Mouse (Mus musculus): ENCODE results near the gene Cacna2d1. TPM values are rescaled to one million over a fixed set of nuclear protein-coding genes. Genes with fewer than 3 reads are reported as not detected.

Cacna2d1 gene
- total and polyA plus RNA-seq, 3 experiments, result 0.08 to 0.13 TPM; not detected in 1

- no peak for DNase-seq (ENCODE audit: low read depth, low spot score)
- Histone ChIP-seq H3K36me3 (ENCODE audit: control insufficient read depth in 1 of 2, insufficient read depth in 2 of 2, low read length in 2 of 2) (no peaks in the 10 kb centered on the region), H3K4me1 (ENCODE audit: control insufficient read depth in 1 of 2, insufficient read depth in 2 of 2, low read length in 2 of 2) (no peaks in the 10 kb centered on the region), H3K4me3 (ENCODE audit: control insufficient read depth in 1 of 2, insufficient read depth in 1 of 2, low read depth in 2 of 2, low read length in 2 of 2) (no peak overlapping the region), H3K79me2 (ENCODE audit: control insufficient read depth, insufficient read depth, low read length, poor library complexity) (no peaks in the 10 kb centered on the region), H3K27me3 (ENCODE audit: control insufficient read depth in 1 of 2, insufficient read depth in 2 of 2, low read length in 2 of 2) (no peaks in the 10 kb centered on the region), H3K9ac (ENCODE audit: control insufficient read depth, low read depth, low read length, poor library complexity, severe bottlenecking) (no peak overlapping the region), H3K27ac (ENCODE audit: control insufficient read depth, low read depth, low read length) (no peak overlapping the region), H3K9me3 (replicated peaks; ENCODE audit: insufficient read depth, low read length) (no peaks in the 10 kb centered on the region)
- TF ChIP-seq TAL1 (IDR thresholded peaks at IDR 0.05; ENCODE audit: low read length), result no peak
- no peak for TF ChIP-seq EP300 (IDR thresholded peaks at IDR 0.05; ENCODE audit: low read depth in 1 of 2, low read length in 2 of 2)
- TF ChIP-seq TBP (IDR thresholded peaks at IDR 0.05; ENCODE audit: low read depth, low read length), result no peak
- no peak for TF ChIP-seq SMC3 (IDR thresholded peaks at IDR 0.05; ENCODE audit: low read depth, low read length)
- TF ChIP-seq USF2 (IDR thresholded peaks at IDR 0.05; ENCODE audit: borderline replicate concordance in 1 of 2, insufficient read depth in 1 of 2, low read depth in 1 of 2, low read length in 2 of 2), result no peak
- TF ChIP-seq MYC (IDR thresholded peaks at IDR 0.05; ENCODE audit: low read depth, low read length), result no peak
- TF ChIP-seq ZMIZ1 (IDR thresholded peaks at IDR 0.05; ENCODE audit: low read depth, low read length), result no peak
- no peak for TF ChIP-seq MEF2A (IDR thresholded peaks at IDR 0.05; ENCODE audit: extremely low read depth, insufficient replicate concordance, low read depth, low read length, poor library complexity, severe bottlenecking)
- no peak for TF ChIP-seq KAT2A (conservative IDR thresholded peaks at IDR 0.05; ENCODE audit: low read depth, low read length)
- no peak for TF ChIP-seq ZKSCAN1 (IDR thresholded peaks at IDR 0.05; ENCODE audit: low read depth, low read length)
- TF ChIP-seq MYB (IDR thresholded peaks at IDR 0.05; ENCODE audit: low read depth, low read length), result no peak
Observed at GRCm38 (mm10) chr5:16189878-16190277, 255.4 kb downstream of the Cacna2d1 start.

- TF ChIP-seq UBTF (IDR thresholded peaks at IDR 0.05; ENCODE audit: borderline replicate concordance, insufficient read depth, low read depth, low read length), result no peak
- TF ChIP-seq MAFK (IDR thresholded peaks at IDR 0.05; ENCODE audit: borderline replicate concordance, low read depth, low read length), result no peak
- TF ChIP-seq HCFC1 (IDR thresholded peaks at IDR 0.05; ENCODE audit: low read depth, low read length), result no peak
- TF ChIP-seq ZMIZ1 (IDR thresholded peaks at IDR 0.05; ENCODE audit: low read depth, low read length), result no peak
- TF ChIP-seq USF1 (IDR thresholded peaks at IDR 0.05; ENCODE audit: low read depth, low read length), result no peak
- TF ChIP-seq GABPA (IDR thresholded peaks at IDR 0.05; ENCODE audit: low read depth, low read length), result no peak
- TF ChIP-seq RAD21 (IDR thresholded peaks at IDR 0.05; ENCODE audit: low read depth, low read length), result no peak
- no peak for TF ChIP-seq MYC (IDR thresholded peaks at IDR 0.05; ENCODE audit: low read depth, low read length)
- no peak for TF ChIP-seq MYB (IDR thresholded peaks at IDR 0.05; ENCODE audit: low read depth, low read length)
- TF ChIP-seq ZC3H11A (IDR thresholded peaks at IDR 0.05; ENCODE audit: low read depth, low read length), result no peak
- TF ChIP-seq RCOR1 (IDR thresholded peaks at IDR 0.05; ENCODE audit: low read depth, low read length), result no peak
- no peak for TF ChIP-seq EP300 (IDR thresholded peaks at IDR 0.05; ENCODE audit: low read depth in 1 of 2, low read length in 2 of 2)
- no peak for TF ChIP-seq MEF2A (IDR thresholded peaks at IDR 0.05; ENCODE audit: extremely low read depth, insufficient replicate concordance, low read depth, low read length, poor library complexity, severe bottlenecking)
- TF ChIP-seq CTCF (IDR thresholded peaks at IDR 0.05 in 2 of 3, conservative IDR thresholded peaks at IDR 0.05 in 1 of 3; ENCODE audit: control insufficient read depth in 1 of 3, insufficient read depth in 1 of 3, low read depth in 2 of 3, low read length in 3 of 3, poor library complexity in 1 of 3, severe bottlenecking in 1 of 3), result no peak
- TF ChIP-seq TBP (IDR thresholded peaks at IDR 0.05; ENCODE audit: low read depth, low read length), result no peak
- no peak for TF ChIP-seq POLR2AphosphoS5 (IDR thresholded peaks at IDR 0.05; ENCODE audit: borderline replicate concordance, low read depth, low read length)
- TF ChIP-seq CHD2 (IDR thresholded peaks at IDR 0.05; ENCODE audit: low read length), result no peak
- no peak for TF ChIP-seq GATA1 (IDR thresholded peaks at IDR 0.05; ENCODE audit: low read depth, low read length)
- no peak for TF ChIP-seq SMC3 (IDR thresholded peaks at IDR 0.05; ENCODE audit: low read depth, low read length)
- no peak for TF ChIP-seq ETS1 (IDR thresholded peaks at IDR 0.05; ENCODE audit: low read depth, low read length)
- H3K9ac ChIP-seq (ENCODE audit: control insufficient read depth, low read depth, low read length, poor library complexity, severe bottlenecking), result no peak overlapping the region
Observed at GRCm38 (mm10) chr5:16191165-16191564, 256.7 kb downstream of the Cacna2d1 start.

More at GRCm38 (mm10) chr5:16191165-16191564, 256.7 kb downstream of the Cacna2d1 start:
- H3K4me1 ChIP-seq (ENCODE audit: control insufficient read depth in 1 of 2, insufficient read depth in 2 of 2, low read length in 2 of 2), result no peaks in the 10 kb centered on the region
- DNase-seq (ENCODE audit: low read depth, low spot score), result no peak
- H3K27me3 ChIP-seq (ENCODE audit: control insufficient read depth in 1 of 2, insufficient read depth in 2 of 2, low read length in 2 of 2), result no peaks in the 10 kb centered on the region
- no peaks in the 10 kb centered on the region for H3K79me2 ChIP-seq (ENCODE audit: control insufficient read depth, insufficient read depth, low read length, poor library complexity)
- no peak overlapping the region for H3K27ac ChIP-seq (ENCODE audit: control insufficient read depth, low read depth, low read length)
- no peaks in the 10 kb centered on the region for H3K36me3 ChIP-seq (ENCODE audit: control insufficient read depth in 1 of 2, insufficient read depth in 2 of 2, low read length in 2 of 2)
- no peaks in the 10 kb centered on the region for H3K9me3 ChIP-seq (replicated peaks; ENCODE audit: insufficient read depth, low read length)
- H3K4me3 ChIP-seq (ENCODE audit: control insufficient read depth in 1 of 2, insufficient read depth in 1 of 2, low read depth in 2 of 2, low read length in 2 of 2), result no peak overlapping the region
